Mouse (Mus musculus): ENCODE measurements at regions not wholly inside any gene's neighbourhood (a gene's known extent, or its start where the extent isn't known, plus 50 kb on each side); places are given as distances from the start of the nearest gene placed in this dataset.
A peak's percentile ranks its signal among the peaks of the same experiment; 100 is the strongest.

DNA sequence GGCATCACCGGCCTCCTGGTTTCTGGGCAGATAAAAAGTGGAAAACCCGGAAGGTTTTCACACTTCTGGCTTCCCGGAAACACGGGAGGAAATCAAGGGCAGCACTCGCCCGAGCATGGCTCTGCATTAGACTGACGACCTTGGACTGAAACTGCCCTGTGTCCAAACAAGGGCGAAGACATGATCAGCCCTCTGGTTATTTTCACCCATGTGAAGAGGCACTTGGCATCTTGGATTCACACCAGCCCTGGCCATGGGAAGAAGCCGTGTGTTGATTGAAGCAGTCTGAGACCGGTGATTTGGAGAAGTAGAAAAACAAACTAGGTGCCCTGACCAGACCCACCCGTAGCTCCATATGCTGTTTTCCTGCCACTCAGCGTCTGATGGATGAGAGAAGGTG is 1146.7 kb downstream of the Poteg start:
- Histone ChIP-seq H3K9ac (replicated peaks; ENCODE audit: low read depth, low read length) (no peak overlapping the region), H3K9me3 (ENCODE audit: control insufficient read depth, low read depth, low read length) (no peaks in the 10 kb centered on the region), H3K4me3 (ENCODE audit: low read depth, low read length) (no peak overlapping the region), H3K27me3 (ENCODE audit: control insufficient read depth, insufficient read depth, low read length) (no peaks in the 10 kb centered on the region), H3K36me3 (ENCODE audit: control insufficient read depth, insufficient read depth, low read length) (no peaks in the 10 kb centered on the region), H3K4me2 (replicated peaks; ENCODE audit: low read depth, low read length) (no peak overlapping the region), H3K27ac (ENCODE audit: low read length) (no peak overlapping the region), H3K4me1 (ENCODE audit: control insufficient read depth, insufficient read depth, low read length) (no peaks in the 10 kb centered on the region)
- no peak for ATAC-seq (ENCODE audit: insufficient number of reproducible peaks, insufficient read depth, low FRiP score, low read depth)
- WGBS: 47% methylated on average over 12 of the region's 12 CpGs

DNA sequence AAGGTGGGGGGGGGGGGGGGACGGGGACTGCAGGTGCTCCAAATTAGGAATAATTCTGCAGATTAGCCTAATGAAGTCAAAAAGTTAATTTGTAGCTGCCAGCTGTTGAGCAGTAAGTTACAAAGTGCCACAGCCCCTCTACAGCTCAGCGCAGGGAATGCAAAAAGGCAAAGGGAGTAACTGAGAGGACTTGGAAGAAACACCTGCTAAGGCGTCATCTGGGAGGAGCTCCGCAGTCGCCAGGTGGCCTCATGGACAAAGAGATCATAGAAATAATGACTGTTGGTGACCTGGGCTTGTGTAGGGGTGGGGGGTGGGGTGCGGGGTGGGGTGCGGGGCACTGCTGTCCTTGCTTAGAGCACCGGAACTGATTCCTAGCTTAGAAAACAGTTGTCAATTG is 1147.1 kb downstream of the Poteg start:
- 0 out of 2 replicates have a peak, but pooled peaks have one; percentile 56 for ATAC-seq (ENCODE audit: insufficient number of reproducible peaks, insufficient read depth, low FRiP score, low read depth)
- H3K4me2 ChIP-seq (replicated peaks; ENCODE audit: low read depth, low read length): no peak overlapping the region
- no peak overlapping the region for H3K27ac ChIP-seq (ENCODE audit: low read length)
- no peak overlapping the region for H3K9ac ChIP-seq (replicated peaks; ENCODE audit: low read depth, low read length)
- H3K27me3 ChIP-seq (ENCODE audit: control insufficient read depth, insufficient read depth, low read length): no peaks in the 10 kb centered on the region
- H3K4me3 ChIP-seq (ENCODE audit: low read depth, low read length): no peak overlapping the region
- no peaks in the 10 kb centered on the region for H3K9me3 ChIP-seq (ENCODE audit: control insufficient read depth, low read depth, low read length)
- 30% methylated on average over 7 of the region's 8 CpGs for WGBS
- no peaks in the 10 kb centered on the region for H3K36me3 ChIP-seq (ENCODE audit: control insufficient read depth, insufficient read depth, low read length)
- no peaks in the 10 kb centered on the region for H3K4me1 ChIP-seq (ENCODE audit: control insufficient read depth, insufficient read depth, low read length)

DNA sequence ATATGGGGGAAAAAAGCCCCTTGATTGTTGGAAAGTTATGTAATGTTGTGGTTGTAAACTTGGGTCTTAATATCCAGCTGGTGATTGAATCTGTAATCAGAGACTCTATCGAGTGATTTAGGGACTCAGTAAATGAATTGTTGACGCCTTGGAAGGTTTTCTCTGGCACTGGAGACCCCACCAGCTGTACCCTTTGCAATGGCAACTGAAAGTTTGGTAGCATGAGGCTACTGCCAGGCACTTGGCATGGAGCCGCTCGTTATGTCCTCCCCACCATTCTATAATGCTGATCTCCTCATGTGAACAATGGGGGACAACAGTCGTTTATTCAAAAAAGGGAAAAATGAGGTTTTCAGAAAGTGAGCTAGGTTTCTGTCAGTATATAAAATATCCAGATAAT is 1148.4 kb downstream of the Poteg start:
- Histone ChIP-seq H3K36me3 (ENCODE audit: control insufficient read depth, insufficient read depth, low read length) (no peaks in the 10 kb centered on the region), H3K9me3 (ENCODE audit: control insufficient read depth, low read depth, low read length) (no peaks in the 10 kb centered on the region), H3K9ac (replicated peaks; ENCODE audit: low read depth, low read length) (no peak overlapping the region), H3K4me2 (replicated peaks; ENCODE audit: low read depth, low read length) (no peak overlapping the region), H3K27ac (ENCODE audit: low read length) (no peak overlapping the region), H3K4me1 (ENCODE audit: control insufficient read depth, insufficient read depth, low read length) (no peaks in the 10 kb centered on the region), H3K4me3 (ENCODE audit: low read depth, low read length) (no peak overlapping the region), H3K27me3 (ENCODE audit: control insufficient read depth, insufficient read depth, low read length) (no peaks in the 10 kb centered on the region)
- no peak for ATAC-seq (ENCODE audit: insufficient number of reproducible peaks, insufficient read depth, low FRiP score, low read depth)
- WGBS: 91% methylated on average over 5 of the region's 5 CpGs

All from stomach, embryonic 14.5 days (tissue).